Mouse (Mus musculus): ENCODE results near the gene Mbnl3.

Mbnl3 gene

DNA sequence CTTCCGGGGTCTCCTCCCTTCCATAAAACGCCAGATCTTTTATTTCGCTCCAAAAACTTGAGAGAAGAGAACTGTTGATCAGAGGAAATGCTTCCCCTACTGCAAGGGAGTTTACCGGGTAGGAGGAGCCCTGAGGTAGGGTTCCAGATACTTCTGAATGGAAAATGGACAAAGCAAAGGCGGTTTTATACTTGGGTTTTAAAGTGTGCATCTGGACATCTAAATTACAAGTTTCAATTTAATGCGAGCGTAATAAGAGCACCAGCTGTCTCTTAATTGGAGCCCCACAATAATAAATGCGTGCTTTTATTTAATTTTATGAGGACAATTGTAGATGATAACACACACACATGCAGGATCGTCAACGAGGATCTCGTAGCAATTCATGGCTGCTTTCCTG is at the start of gene Mbnl3:
Gene Mbnl3, minus strand, starts transcription at position 101 of the 400 bp plus-strand sequence.
- DNase-seq (ENCODE audit: low spot score in 2 of 2): no peak

DNA sequence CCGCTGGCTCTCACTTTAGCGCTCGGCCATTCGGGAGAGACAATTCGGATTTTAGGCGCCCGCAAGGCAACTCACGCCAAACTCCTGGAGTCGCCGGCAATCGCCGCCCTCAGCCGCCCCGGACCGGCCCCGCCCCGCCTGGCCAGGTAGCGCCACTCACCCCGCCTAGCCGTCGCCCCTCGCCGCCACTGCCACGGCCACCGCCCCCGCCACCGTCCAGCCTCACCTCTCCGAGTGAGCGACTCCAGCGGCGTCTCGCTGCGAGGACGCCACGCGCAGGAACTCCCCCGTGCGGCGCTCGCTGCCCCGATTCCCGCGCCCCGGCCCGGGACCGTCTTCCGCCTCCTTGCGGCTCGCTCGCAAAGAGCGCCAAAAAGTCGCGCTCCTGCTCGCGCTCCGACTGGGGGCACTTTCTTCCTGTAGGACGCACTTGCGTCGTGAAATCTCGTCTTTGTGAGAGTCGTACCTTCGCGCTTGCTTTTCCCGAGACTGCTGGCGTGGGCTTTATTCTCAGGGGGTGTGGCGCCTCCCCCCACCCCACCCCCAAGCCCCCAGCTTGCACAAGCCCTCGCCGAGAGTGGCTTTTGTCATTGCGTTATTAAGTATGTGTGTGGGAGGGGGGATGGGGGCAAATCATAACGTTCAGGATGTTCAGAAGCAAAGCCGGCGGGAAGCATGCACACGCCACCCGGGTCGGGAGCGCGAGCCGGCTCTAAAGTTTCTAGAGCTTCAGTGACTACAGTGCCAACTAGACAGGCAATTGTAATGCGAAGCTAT is 596 bp downstream of the Mbnl3 start:
- no peak for DNase-seq (ENCODE audit: low spot score in 2 of 2)

DNA sequence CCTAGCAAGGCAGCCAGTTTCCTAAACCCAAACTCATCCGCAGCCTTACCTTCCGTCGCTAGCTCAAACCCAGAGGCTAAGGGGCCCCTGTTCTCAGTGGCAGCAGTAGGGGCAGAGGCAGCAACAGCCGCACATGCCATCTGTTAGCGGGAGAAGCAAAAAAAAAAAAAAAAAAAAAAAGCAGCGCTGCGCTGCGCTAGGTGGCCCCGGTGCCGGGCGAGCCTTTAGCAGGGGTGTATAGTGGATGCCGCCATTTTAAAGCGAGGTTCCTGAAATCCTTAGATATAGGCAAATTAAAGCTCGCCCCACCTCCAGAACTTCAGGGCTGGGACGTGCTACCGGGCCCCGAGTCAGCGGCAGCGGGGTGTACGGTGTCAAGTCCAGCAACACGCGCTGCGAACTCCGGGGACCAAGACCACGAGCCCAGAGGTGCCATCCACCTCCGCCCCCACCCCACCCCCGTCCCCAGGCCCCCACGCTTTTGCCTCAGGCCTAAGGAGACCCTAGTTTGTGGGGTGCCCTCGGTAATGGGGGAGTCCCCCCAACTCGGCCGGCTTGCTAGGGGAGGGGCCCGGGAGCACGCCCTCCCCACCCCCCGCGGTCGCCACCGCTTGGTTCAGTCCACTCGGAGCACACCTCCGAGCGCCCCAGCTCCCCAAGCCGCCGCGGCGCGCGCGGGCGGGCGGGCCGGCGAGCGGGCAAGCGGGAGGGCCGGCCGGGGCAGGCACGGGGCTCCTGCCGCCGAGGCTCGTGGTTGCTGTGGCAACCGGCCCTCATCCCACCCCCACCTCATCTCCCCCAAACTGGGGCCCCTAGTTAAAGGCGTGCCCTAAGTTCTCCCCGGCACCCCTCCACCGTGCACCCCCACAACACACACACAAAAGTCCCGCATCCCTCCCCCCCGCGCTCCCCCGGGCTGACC is 1.4 kb downstream of the Mbnl3 start:
- DNase-seq (ENCODE audit: low spot score in 2 of 2): no peak

DNA sequence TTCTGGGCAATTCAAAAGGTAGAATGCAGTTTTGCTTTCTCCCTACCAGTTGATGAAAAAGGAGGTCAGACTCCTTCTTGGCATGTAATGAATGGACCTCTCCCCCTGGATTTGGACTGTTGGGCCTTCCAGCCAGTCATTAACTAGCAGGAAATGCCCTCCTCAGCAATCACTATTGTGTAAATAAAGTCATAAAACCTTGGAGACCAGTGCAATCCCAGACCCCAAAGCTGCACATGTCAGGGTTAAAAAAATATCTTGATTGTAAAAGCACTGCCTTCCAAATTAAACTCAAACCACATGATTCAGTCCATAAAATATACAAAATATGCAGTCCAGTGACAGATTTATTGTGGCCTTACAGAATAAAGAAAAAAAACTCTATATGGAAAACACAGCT is 9.3 kb downstream of the Mbnl3 start:
- no peak for DNase-seq (ENCODE audit: low spot score in 2 of 2)

DNA sequence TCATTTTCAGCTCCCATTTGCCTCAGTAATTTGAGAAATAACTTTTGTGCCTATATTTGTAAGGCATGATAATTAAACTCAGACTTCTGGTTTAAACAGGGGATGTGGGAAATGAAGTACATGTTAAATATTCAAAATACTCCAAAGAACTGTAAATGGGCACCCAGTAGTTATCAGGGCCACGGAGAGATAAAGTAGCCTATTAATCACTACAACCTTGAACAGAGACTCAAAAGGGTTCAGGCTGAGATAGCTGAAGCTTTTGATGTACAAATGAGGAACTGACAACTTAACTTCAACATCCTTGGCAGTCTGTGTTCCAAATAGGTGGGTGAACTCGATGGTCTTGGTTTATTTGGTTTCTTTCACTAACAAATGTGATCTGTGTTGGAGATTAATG is 34.4 kb downstream of the Mbnl3 start:
- no peak for DNase-seq (ENCODE audit: low spot score in 2 of 2)

DNA sequence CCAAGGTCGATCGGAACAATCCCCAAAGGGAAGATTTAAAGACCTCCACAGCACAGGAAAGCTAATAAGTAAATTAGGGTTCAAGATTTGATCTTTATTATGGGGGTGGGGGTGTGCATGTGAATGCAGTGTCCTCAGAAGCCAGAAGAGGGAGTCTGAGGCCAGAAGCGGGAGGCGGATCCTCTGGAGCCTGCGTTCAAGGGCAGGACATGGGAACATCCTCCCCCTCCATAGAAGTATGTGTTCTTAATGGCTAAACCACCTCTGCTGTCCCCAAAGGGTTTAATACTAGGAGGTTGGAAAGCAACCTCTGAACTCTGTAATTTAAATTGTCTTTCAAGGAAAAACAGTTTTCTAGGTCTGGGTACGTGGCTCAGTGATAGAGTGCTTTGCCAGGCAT is 34.9 kb downstream of the Mbnl3 start:
- no peak for DNase-seq (ENCODE audit: low spot score in 2 of 2)

DNA sequence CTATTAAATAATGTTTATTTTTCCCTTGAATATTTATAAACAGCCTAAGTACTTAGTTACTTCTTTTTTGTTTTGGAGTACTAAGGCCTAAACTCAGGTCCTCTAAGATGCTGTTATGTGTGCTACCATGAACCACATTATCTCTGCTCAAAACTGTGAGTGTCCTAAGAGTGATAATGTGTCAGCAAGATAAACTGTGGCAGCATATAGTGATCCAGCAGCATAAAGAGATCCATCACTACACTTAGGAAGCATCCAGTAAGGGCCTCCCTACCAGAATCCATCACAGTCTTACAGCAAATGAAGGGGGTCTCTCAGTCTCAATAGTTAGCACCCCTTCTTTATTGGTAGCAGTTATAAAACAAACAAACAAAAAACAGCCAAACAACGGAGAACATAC is 35.9 kb downstream of the Mbnl3 start:
- DNase-seq (ENCODE audit: low spot score in 2 of 2): no peak

DNA sequence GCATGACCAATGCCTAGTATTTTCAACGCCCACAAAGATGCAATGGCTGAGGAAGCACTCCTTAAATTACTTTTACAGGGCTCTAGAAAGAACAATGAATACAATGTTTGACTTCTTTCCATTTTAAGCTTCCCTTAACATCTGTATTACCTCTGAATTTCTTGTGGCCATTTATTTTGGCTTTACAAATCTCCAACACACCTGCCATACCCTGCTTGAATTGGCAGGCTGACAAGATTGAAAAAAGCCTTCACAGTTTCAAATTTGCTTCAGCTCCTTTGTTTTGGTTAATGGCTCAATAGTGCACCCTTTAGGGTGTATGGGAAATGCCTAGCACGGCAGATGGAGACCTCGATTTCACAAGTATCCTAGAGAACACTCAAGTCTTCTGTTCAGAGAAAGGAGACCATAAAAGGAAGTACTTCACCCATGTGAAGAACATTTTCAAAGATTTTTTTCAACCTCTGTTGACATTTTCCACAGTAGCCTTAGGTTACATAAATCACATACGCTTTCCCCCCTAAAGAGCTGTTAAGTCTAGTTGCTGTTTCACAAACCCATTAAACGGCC is 36.8 kb downstream of the Mbnl3 start:
- no peak for DNase-seq (ENCODE audit: low spot score in 2 of 2)

DNA sequence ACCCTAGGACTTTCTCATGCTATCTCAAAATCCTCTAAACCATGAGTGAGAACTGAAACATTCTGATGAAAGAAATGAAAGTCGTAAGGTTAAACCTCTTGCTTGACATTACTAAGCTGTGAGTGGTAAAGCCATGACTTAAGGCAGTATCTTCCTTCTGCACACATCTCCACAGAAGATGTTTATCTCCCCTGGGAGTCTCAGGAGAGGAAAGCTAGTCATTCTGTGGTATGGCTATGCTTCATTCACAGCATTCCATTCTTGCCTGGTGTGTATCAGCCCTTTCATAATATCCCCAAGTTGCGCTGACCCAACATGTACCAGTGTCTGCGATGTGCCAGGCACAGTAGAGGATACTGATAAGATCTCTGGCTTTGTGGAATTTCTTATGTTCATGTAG is 38.4 kb downstream of the Mbnl3 start:
- DNase-seq (ENCODE audit: low spot score in 2 of 2): no peak

DNA sequence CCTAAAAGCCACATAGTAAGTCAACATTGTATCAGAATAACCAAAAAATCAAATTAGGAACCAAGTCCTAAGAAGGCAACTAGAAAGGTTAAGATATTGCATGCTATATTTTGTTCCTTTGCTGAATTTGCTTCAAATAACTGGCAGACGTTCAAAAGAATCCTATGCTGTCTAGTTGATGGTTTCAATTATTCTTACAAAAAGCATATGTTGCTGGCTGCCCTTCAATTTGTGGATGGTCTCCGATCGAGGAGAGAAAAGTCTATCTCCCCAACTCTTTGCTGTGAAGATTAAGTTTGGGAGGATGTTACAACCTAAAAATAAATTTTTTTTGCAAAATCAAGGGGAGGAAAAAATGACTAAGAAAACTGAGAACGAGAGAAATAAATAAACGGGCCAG is 41.6 kb downstream of the Mbnl3 start:
- no peak for DNase-seq (ENCODE audit: low spot score in 2 of 2)

DNA sequence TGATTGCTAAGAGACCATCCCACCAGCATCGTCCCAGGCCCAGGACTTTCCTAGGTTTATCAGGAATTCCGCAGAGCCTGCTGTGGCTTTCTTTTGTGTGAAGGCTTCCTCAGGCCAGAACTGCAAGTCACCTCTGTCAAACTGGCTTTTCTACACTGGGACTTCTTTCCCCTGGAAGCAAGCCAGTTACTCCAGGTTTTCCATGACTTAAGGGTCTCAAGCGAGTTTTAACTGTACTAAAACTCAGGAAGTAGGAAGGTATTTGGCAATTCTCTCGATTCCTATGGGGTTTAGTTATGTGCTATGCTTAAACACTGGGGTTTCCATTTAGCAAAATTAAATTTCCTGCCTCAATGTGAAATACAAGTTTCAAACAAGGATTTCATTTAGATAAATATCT is 57.9 kb downstream of the Mbnl3 start:
- DNase-seq (ENCODE audit: low spot score in 2 of 2): no peak

DNA sequence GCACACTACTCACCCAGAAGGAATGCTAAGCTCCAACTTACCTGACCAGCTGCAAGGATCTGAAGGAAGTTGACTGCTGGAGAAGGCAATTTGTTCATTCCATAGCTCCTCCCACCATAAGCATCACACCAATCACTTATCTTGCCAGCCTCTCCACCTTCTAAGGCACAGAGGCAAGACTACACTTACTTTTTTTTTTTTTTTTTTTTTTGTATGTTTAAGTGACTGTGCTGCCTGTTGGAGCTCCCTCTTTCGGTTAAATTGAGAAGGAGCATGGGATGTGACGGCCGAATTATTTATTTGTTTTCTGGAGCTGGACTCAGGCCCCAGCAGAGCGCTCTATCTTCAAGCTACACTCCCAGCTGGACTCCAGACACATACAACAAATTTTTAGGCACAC is 60.0 kb downstream of the Mbnl3 start:
- DNase-seq (ENCODE audit: low spot score in 2 of 2): peak; percentile 2 to 8

DNA sequence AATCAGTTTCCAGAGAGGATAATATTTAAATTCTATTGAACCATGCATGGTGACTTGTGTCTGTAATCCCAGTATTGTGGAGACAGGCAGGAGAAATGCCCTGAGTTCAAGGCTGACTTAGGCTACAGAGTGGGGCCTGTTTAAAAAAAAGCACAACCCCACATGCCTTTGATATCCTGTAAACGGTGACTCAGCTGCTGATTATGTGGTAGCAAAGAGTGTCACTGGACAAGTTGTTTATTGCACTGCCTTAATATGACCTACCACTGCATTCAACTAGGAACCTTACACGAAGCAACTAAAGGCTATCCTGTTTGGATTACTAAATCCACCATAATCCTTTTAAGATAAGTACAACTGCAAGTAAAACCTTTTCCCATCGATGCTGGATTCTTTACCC is 66.3 kb downstream of the Mbnl3 start:
- no peak for DNase-seq (ENCODE audit: low spot score in 2 of 2)

DNA sequence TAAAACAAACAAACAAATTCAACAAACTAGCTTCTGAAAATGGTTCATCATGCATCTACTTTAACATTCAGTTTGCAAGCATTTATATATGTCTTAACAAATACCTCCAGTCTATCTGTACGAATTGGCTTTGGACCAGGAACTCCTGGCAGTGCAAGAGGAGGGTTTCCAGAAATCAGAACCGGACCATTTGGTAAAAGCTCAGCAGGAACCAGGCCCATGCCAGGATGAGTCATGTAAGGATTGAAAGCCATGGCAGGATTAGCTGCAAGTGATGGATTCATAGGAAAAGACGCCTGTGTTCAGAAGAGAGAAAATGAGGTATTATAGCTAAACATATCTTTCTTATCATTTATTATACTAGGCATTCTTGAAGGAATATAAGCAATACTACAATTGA is 75.0 kb downstream of the Mbnl3 start:
- no peak for DNase-seq (ENCODE audit: low spot score in 2 of 2)

DNA sequence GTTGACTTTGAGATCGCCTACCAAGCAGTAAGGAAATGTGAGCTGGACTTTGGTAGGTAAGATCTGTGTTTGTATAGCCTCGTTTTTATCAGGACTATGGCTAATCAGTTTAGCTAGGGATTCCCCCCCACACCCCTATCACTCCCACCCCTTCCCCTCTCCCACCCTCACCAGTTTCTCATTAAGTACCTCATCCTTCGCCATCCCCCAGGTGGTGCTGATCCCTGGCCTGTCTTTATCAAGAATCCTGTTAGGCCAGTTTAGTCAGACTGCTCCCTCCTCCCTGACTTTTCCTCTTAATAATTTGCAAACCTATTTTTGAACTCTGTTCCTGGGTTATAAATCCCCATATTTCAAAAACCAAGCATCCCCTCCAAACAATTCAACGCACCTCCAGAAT is 103.6 kb downstream of the Mbnl3 start:
- DNase-seq (ENCODE audit: low spot score in 2 of 2): no peak

DNA sequence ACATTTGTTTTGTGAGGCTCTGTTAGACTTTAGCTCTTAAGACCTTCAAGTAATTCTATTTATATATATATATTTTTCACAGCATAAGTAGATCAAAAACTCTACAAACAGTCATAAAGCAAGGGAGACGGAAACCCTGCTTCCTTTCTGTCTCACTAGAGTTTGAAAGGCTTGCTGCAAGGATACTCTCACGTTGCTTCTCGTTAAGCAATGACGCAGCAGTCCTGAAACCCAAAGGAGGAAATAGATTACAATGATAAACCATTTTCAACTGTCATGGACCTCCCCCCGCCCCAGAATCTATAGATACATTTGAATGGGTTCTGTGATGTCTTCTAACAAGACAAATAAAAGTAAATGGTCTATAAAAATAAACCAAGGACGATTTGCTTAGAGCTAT is 121.4 kb downstream of the Mbnl3 start:
- no peak for DNase-seq (ENCODE audit: low spot score in 2 of 2)

DNA sequence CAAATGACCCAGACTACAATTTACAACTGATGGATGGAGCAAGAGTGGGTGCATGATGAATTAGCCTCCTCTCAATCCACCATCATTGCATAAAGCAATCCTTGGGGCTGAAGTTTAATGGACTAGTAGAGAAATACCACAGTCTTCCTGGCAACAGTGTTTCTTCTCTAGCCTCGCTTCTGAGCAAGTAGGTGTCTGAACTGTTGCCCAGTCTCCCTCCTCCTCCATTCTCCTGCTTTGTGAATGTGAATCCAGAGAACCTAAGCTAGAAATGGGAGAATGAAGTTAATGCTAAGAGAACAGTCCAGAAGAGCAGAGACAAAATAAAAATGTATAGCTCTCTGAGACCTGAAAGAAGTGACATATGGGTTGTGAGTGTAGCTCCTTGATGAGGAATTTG is 122.1 kb downstream of the Mbnl3 start:
- DNase-seq (ENCODE audit: low spot score in 2 of 2): peak in 1 of 2 experiments; percentile 2

DNA sequence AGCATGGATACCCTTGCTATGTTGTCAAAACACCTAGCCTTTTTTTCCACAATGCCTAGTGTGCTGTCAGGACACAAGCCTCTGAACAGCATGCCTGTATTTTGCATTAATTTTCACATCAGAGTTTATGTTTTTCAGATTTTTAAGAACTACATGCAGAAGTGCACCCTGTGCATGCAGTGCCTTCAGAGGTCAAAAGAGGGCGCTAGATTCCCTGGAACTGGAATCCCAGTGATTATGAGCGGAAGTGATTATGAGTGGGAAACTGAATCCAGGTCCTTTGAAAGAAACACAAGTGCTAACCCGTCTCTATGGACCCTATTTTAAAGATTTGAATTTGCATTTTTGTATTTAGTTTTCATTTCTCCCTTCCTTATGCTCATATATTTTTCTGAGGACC is 129.6 kb downstream of the Mbnl3 start:
- DNase-seq (ENCODE audit: low spot score in 2 of 2): no peak

Data from right cerebral cortex, adult 2 months (tissue).